Mouse (Mus musculus): ENCODE measurements around the gene Nfatc4. TPM values are rescaled to one million over a fixed set of nuclear protein-coding genes. Genes with fewer than 3 reads are reported as not detected.

Nfatc4 gene
- polyA plus RNA-seq, 1 experiment from 2014 or later: 15.3 TPM

- H3K27me3 ChIP-seq (replicated peaks; ENCODE audit: control insufficient read depth, insufficient read depth, low read length): no peaks in the 10 kb centered on the region; the same call in 1 of the 2 replicates
- 5% methylated on average over 9 of the region's 9 CpGs for WGBS
Observed at GRCm38 (mm10) chr14:55854406-55855100, 31.6 kb downstream of the Nfatc4 start.

DNA sequence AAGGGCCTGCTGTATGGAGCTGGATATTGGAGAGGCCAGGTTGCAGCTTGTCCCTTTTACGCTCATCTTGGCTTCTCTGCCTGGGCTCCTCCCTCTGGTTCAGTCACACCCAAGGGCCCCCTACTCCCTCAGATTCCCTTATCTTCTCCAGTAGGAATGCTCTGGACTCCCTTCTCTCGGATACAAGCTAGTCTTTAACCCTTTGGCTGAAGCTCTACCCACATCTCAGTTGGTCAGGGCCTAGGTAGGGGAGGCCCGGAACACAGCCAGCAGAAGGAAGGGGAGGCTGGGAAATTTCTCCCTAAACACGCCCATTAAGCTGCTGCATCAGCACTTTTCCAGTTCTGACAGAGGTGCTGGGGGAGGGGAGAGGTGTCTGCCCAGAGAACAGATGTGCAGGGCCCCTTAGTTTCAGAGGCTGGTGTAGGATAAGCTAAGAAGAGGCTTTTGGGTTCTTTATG lies 32.2 kb downstream of the Nfatc4 start:
- Histone ChIP-seq H3K4me2 (peak overlapping the region; percentile 87), H3K4me1 (replicated peaks; ENCODE audit: control insufficient read depth, insufficient read depth, low read length) (peaks cover 47% of the 10 kb centered on the region), H3K36me3 (ENCODE audit: control insufficient read depth, insufficient read depth, low read length) (no peaks in the 10 kb centered on the region), H3K4me3 (ENCODE audit: low read depth, low read length) (peak overlapping the region; percentile 63), H3K27me3 (replicated peaks; ENCODE audit: control insufficient read depth, insufficient read depth, low read length) (no peaks in the 10 kb centered on the region; the same call in 1 of the 2 replicates), H3K9ac (ENCODE audit: low read depth, low read length) (peak overlapping the region; percentile 74), H3K27ac (ENCODE audit: low read depth, low read length) (peak overlapping the region; percentile 91), H3K9me3 (ENCODE audit: control insufficient read depth, low read length) (no peaks in the 10 kb centered on the region)
- 7% methylated on average over 4 of the region's 4 CpGs for WGBS
- DNase-seq (ENCODE audit: low spot score) (peak; percentile 43), ATAC-seq (replicated peaks; ENCODE audit: low FRiP score) (peak; percentile 36)

More at GRCm38 (mm10) chr14:55854406-55855100, 31.6 kb downstream of the Nfatc4 start:
- Histone ChIP-seq H3K27ac (ENCODE audit: low read depth, low read length) (peak overlapping the region; percentile 91), H3K4me3 (ENCODE audit: low read depth, low read length) (peak overlapping the region; percentile 63), H3K9me3 (ENCODE audit: control insufficient read depth, low read length) (no peaks in the 10 kb centered on the region), H3K36me3 (ENCODE audit: control insufficient read depth, insufficient read depth, low read length) (no peaks in the 10 kb centered on the region), H3K4me1 (replicated peaks; ENCODE audit: control insufficient read depth, insufficient read depth, low read length) (peaks cover 47% of the 10 kb centered on the region), H3K4me2 (peak overlapping the region; percentile 87), H3K9ac (ENCODE audit: low read depth, low read length) (peak overlapping the region; percentile 74)
- no peak for ATAC-seq (replicated peaks; ENCODE audit: low FRiP score)
- no peak for DNase-seq (ENCODE audit: low spot score)

DNA sequence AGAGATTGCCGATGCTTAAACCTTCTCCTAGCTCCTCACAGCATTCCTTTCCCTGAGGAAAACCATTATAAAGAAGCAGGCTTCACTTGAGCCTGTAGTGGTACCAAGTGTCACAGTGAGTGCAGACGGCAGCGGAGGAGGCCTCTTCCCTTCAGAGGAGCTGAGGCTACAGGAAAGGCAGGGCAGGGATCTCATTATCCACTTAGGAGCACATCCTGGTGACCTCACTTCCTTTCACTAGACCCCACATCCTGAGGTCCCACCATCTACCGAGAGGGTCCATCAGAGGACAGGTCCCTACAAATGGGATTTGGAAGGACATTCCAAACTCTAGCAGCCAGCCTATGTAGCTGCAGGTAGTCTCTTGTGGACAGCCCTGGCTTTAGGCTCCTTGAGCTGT lies 34.6 kb downstream of the Nfatc4 start:
- H3K9ac ChIP-seq (ENCODE audit: low read depth, low read length): no peak overlapping the region
- DNase-seq (ENCODE audit: low spot score) (no peak), ATAC-seq (replicated peaks; ENCODE audit: low FRiP score) (no peak)
- no peak overlapping the region for H3K4me3 ChIP-seq (ENCODE audit: low read depth, low read length)
- WGBS: 49% methylated on average over 4 of the region's 4 CpGs
- no peaks in the 10 kb centered on the region for H3K27me3 ChIP-seq (replicated peaks; ENCODE audit: control insufficient read depth, insufficient read depth, low read length)
- H3K9me3 ChIP-seq (ENCODE audit: control insufficient read depth, low read length): no peaks in the 10 kb centered on the region
- peaks cover 55% of the 10 kb centered on the region for H3K4me1 ChIP-seq (replicated peaks; ENCODE audit: control insufficient read depth, insufficient read depth, low read length)
- H3K4me2 ChIP-seq: peak overlapping the region; percentile 31
- no peak overlapping the region for H3K27ac ChIP-seq (ENCODE audit: low read depth, low read length)
- H3K36me3 ChIP-seq (ENCODE audit: control insufficient read depth, insufficient read depth, low read length): no peaks in the 10 kb centered on the region

DNA sequence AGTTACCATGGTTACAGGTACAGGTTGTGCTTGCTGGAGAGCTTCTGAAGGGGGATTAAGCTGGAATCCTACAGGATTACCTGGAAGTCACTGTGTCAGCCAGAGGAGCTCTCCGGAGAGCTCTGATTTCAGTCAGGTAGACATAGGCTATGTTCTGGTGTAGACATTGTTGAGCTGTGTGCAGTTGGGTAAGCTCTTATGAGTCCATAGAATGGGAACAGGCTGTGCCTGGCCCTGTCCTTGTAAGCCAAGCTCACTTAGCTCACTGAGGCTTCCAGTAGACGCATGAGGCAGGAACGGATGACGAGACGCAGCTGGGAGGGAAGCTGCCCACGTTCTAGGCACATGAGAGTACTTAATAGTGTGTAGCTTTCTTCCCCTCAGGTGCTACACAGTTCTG lies 39.2 kb downstream of the Nfatc4 start:
- H3K27me3 ChIP-seq (replicated peaks; ENCODE audit: control insufficient read depth, insufficient read depth, low read length): no peaks in the 10 kb centered on the region
- ATAC-seq (replicated peaks; ENCODE audit: low FRiP score) (no peak), DNase-seq (ENCODE audit: low spot score) (no peak)
- no peak overlapping the region for H3K4me2 ChIP-seq
- 87% methylated on average over 6 of the region's 6 CpGs for WGBS
- H3K4me3 ChIP-seq (ENCODE audit: low read depth, low read length): no peak overlapping the region
- H3K36me3 ChIP-seq (ENCODE audit: control insufficient read depth, insufficient read depth, low read length): peaks cover 13% of the 10 kb centered on the region; the same call in 1 of the 2 replicates
- H3K9ac ChIP-seq (ENCODE audit: low read depth, low read length): no peak overlapping the region
- H3K27ac ChIP-seq (ENCODE audit: low read depth, low read length): no peak overlapping the region
- no peaks in the 10 kb centered on the region for H3K9me3 ChIP-seq (ENCODE audit: control insufficient read depth, low read length)
- H3K4me1 ChIP-seq (replicated peaks; ENCODE audit: control insufficient read depth, insufficient read depth, low read length): peaks cover 20% of the 10 kb centered on the region

DNA sequence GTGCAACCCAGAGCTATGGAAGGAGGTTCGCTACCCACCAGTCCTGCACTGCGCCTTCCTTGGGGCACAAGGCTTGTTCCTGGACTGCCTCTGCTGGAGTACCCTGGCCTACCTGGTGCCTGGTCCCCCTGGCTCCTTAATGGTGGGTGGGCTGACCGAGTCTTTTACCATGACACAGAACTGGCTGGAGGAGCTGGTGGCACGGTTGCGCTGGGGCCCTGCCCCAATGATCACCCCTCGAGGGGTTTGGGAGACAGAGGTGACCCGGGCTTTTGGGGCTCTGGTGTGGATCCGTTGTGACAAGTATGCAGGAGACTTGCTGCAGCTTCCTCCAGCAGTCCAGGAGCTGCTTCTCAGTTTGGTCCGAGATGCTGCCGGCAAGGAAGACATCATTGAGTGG lies 40.0 kb downstream of the Nfatc4 start:
- peaks cover 16% of the 10 kb centered on the region; the same call in 1 of the 2 replicates for H3K36me3 ChIP-seq (ENCODE audit: control insufficient read depth, insufficient read depth, low read length)
- H3K4me1 ChIP-seq (replicated peaks; ENCODE audit: control insufficient read depth, insufficient read depth, low read length): peaks cover 16% of the 10 kb centered on the region

DNA sequence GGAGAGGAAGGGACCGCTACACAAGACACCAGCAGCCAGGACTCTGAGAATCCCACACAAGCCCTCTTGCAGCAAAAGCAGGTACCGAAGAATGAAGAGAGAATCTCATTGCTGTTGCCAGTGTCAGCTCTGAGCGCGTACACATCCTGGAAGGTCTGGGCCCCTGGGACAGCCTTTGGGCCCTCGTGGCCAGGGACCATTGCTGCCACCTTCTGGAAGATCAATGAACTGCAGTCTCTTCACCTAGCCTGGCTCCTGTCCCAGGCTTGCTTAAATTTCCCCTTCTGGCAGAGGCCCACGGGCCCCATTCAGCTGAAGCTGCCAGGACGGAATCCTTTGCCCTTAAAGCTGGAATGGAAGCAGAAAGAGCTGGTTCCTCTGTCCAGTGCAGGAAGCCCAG lies 40.8 kb downstream of the Nfatc4 start:
- Histone ChIP-seq H3K4me1 (replicated peaks; ENCODE audit: control insufficient read depth, insufficient read depth, low read length) (peaks cover 16% of the 10 kb centered on the region), H3K27me3 (replicated peaks; ENCODE audit: control insufficient read depth, insufficient read depth, low read length) (no peaks in the 10 kb centered on the region), H3K27ac (ENCODE audit: low read depth, low read length) (no peak overlapping the region), H3K9ac (ENCODE audit: low read depth, low read length) (no peak overlapping the region), H3K4me3 (ENCODE audit: low read depth, low read length) (no peak overlapping the region), H3K4me2 (no peak overlapping the region), H3K9me3 (ENCODE audit: control insufficient read depth, low read length) (no peaks in the 10 kb centered on the region), H3K36me3 (ENCODE audit: control insufficient read depth, insufficient read depth, low read length) (peaks cover 21% of the 10 kb centered on the region; the same call in 1 of the 2 replicates)
- peak; percentile 40; the same call in 1 of the 2 replicates for ATAC-seq (replicated peaks; ENCODE audit: low FRiP score)
- DNase-seq (ENCODE audit: low spot score): peak; percentile 75
- 41% methylated on average over 7 of the region's 7 CpGs for WGBS

More for the DNA sequence above, 40.0 kb downstream of the Nfatc4 start:
- ATAC-seq (replicated peaks; ENCODE audit: low FRiP score) (no peak), DNase-seq (ENCODE audit: low spot score) (no peak)
- Histone ChIP-seq H3K4me2 (no peak overlapping the region), H3K27ac (ENCODE audit: low read depth, low read length) (no peak overlapping the region), H3K27me3 (replicated peaks; ENCODE audit: control insufficient read depth, insufficient read depth, low read length) (no peaks in the 10 kb centered on the region), H3K4me3 (ENCODE audit: low read depth, low read length) (no peak overlapping the region), H3K9ac (ENCODE audit: low read depth, low read length) (no peak overlapping the region), H3K9me3 (ENCODE audit: control insufficient read depth, low read length) (no peaks in the 10 kb centered on the region)
- WGBS: 90% methylated on average over 10 of the region's 10 CpGs

DNA sequence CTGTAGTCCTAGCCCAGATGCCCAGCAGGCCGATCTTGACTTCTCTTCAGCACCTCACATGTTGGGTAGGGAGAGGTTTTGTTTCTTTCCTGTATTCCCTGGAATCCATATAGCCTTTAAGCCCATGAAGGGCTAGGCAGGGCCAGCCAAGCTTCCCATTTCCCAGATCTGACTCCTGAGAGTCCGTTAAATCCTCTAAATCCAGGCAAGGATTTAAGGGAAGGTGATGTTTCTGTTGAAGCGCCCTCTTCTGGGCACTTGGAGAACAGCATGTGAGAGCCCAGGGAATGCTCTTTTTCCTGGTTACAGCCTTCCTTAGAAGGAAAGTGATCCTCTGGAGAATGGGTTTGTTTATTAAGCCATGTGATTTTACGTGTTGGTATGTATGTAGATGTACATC lies 44.0 kb downstream of the Nfatc4 start:
- ATAC-seq (replicated peaks; ENCODE audit: low FRiP score): no peak
- Histone ChIP-seq H3K9me3 (ENCODE audit: control insufficient read depth, low read length) (no peaks in the 10 kb centered on the region), H3K4me2 (no peak overlapping the region), H3K4me3 (ENCODE audit: low read depth, low read length) (no peak overlapping the region), H3K4me1 (replicated peaks; ENCODE audit: control insufficient read depth, insufficient read depth, low read length) (peaks cover 5% of the 10 kb centered on the region; the same call in 1 of the 2 replicates), H3K9ac (ENCODE audit: low read depth, low read length) (no peak overlapping the region), H3K27ac (ENCODE audit: low read depth, low read length) (no peak overlapping the region), H3K27me3 (replicated peaks; ENCODE audit: control insufficient read depth, insufficient read depth, low read length) (no peaks in the 10 kb centered on the region), H3K36me3 (ENCODE audit: control insufficient read depth, insufficient read depth, low read length) (peaks cover 40% of the 10 kb centered on the region)
- WGBS: 40% methylated on average over 4 of the region's 4 CpGs
- DNase-seq (ENCODE audit: low spot score): no peak

DNA sequence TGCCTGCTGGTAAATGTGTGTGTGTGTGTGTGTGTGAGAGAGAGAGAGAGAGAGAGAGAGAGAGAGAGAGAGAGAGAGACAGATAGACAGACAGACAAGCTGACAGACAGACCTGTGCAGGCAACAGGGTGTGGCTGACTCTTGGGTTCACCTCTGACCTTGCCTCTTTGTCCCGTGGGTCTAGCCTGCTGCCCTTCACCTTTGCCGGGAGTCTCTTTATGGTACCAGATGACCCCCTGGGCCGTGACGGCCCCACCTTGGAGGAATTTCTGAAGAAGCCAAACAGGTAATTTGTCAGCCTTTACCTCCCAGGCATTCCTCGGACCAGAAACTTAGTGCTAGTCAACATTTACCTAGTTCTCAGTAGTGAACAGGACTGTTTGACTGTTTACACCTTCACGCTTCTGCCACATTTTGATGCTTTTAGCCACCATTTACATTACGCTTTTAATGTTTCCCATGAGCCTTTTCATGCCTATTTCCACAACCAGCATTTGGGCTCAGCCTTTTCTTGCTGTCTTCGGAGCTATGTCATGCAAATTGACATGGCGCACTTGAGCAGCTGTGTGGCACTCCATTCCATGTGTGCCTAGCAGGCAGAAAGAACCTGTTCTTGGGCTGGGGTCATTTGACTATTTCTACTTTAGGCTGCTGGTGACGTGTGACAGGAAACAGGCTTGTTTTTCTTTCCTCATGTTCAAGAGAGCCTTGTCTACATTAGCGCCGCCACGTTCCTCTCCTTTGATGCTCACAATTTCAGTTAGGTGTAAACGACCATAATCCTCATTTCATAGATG lies 45.5 kb downstream of the Nfatc4 start:
- H3K9me3 ChIP-seq (ENCODE audit: control insufficient read depth, low read length): no peaks in the 10 kb centered on the region
- ATAC-seq (replicated peaks; ENCODE audit: low FRiP score) (no peak), DNase-seq (ENCODE audit: low spot score) (no peak)
- H3K4me3 ChIP-seq (ENCODE audit: low read depth, low read length): no peak overlapping the region
- H3K4me2 ChIP-seq: no peak overlapping the region
- H3K9ac ChIP-seq (ENCODE audit: low read depth, low read length): no peak overlapping the region
- H3K27ac ChIP-seq (ENCODE audit: low read depth, low read length): no peak overlapping the region
- H3K4me1 ChIP-seq (replicated peaks; ENCODE audit: control insufficient read depth, insufficient read depth, low read length): no peaks in the 10 kb centered on the region; the same call in 1 of the 2 replicates
- 86% methylated on average over 14 of the region's 14 CpGs for WGBS
- H3K36me3 ChIP-seq (ENCODE audit: control insufficient read depth, insufficient read depth, low read length): peaks cover 42% of the 10 kb centered on the region
- H3K27me3 ChIP-seq (replicated peaks; ENCODE audit: control insufficient read depth, insufficient read depth, low read length): no peaks in the 10 kb centered on the region
